Mouse (Mus musculus) C2C12 (cell line): ENCODE measurements at regions not wholly inside any gene's neighbourhood (a gene's known extent, or its start where the extent isn't known, plus 50 kb on each side); places are given as distances from the start of the nearest gene placed in this dataset.

Experiments
- H3K27me3 ChIP-seq: one replicate; pipeline ENCODE4 v1.6.1; 2011; ENCODE audit not compliant: control insufficient read depth, insufficient read depth, insufficient read length
- H3K36me3 ChIP-seq: one replicate; pipeline ENCODE4 v1.6.1; 2011; ENCODE audit not compliant: control insufficient read depth, insufficient read depth
- H3K4me3 ChIP-seq: one replicate; pipeline ENCODE4 v1.5.1; 2011; ENCODE audit warnings: mild to moderate bottlenecking, control low read depth; ENCODE audit not compliant: poor library complexity, insufficient read depth, severe bottlenecking
- H3K79me2 ChIP-seq: one replicate; pipeline ENCODE4 v1.6.1; 2011; ENCODE audit not compliant: control insufficient read depth, insufficient read depth
- H3K79me3 ChIP-seq: one replicate; pipeline ENCODE4 v1.6.1; 2011; ENCODE audit warnings: low read depth, control low read depth
- H3ac ChIP-seq: one replicate; pipeline ENCODE3; 2011; ENCODE audit warnings: low read depth; ENCODE audit not compliant: control insufficient read depth, insufficient read length
- CEBPB ChIP-seq: IDR thresholded peaks from one replicate; pipeline ENCODE4 v1.6.1; 2011; ENCODE audit warnings: low read depth, mild to moderate bottlenecking, control low read depth, moderate library complexity
- CTCF ChIP-seq: IDR thresholded peaks from one replicate; pipeline ENCODE4 v1.5.1; 2011; ENCODE audit not compliant: control insufficient read depth, insufficient read depth, insufficient read length
- FOSL1 ChIP-seq: IDR thresholded peaks from one replicate; pipeline ENCODE4 v1.8.0; 2011; ENCODE audit warnings: mild to moderate bottlenecking, low read length; ENCODE audit not compliant: poor library complexity, insufficient read depth, severe bottlenecking
- MAX ChIP-seq: IDR thresholded peaks from one replicate; pipeline ENCODE4 v1.6.1; 2011; ENCODE audit warnings: mild to moderate bottlenecking, control low read depth
- MYOD1 ChIP-seq: IDR thresholded peaks from one replicate; pipeline ENCODE4 v1.6.1; 2011; ENCODE audit warnings: low read depth; ENCODE audit not compliant: control insufficient read depth, insufficient read length
- MYOG ChIP-seq: IDR thresholded peaks from one replicate; pipeline ENCODE4 v1.6.1; 2011; ENCODE audit not compliant: control insufficient read depth, insufficient read length; ENCODE audit errors: extremely low read depth
- USF1 ChIP-seq: IDR thresholded peaks from one replicate; pipeline ENCODE4 v1.6.1; 2011; ENCODE audit warnings: low read depth, mild to moderate bottlenecking, control low read depth, moderate library complexity

- Histone ChIP-seq H3K4me3 (no peak overlapping the region), H3ac (no peak overlapping the region), H3K79me2 (no peaks in the 10 kb centered on the region), H3K36me3 (no peaks in the 10 kb centered on the region), H3K79me3 (no peaks in the 10 kb centered on the region), H3K27me3 (no peaks in the 10 kb centered on the region)
- TF ChIP-seq CTCF, result no peak
- no peak for TF ChIP-seq USF1
- no peak for TF ChIP-seq MYOG
- no peak for TF ChIP-seq FOSL1
- TF ChIP-seq CEBPB, result no peak
- TF ChIP-seq MAX, result no peak
- TF ChIP-seq MYOD1, result no peak
These were observed 424.9 kb upstream of the Dcn start for GRCm38 (mm10) chr10:97054472-97054871.

GRCm38 (mm10) chr10:97061961-97062360 lies 417.4 kb upstream of the Dcn start:
- Histone ChIP-seq H3K79me3 (no peaks in the 10 kb centered on the region), H3K36me3 (no peaks in the 10 kb centered on the region), H3ac (no peak overlapping the region), H3K4me3 (no peak overlapping the region), H3K79me2 (no peaks in the 10 kb centered on the region), H3K27me3 (no peaks in the 10 kb centered on the region)
- no peak for TF ChIP-seq USF1
- TF ChIP-seq MYOD1, result no peak
- TF ChIP-seq FOSL1, result no peak
- TF ChIP-seq MAX, result no peak
- no peak for TF ChIP-seq CEBPB
- no peak for TF ChIP-seq MYOG
- TF ChIP-seq CTCF, result no peak

- Histone ChIP-seq H3ac (no peak overlapping the region), H3K36me3 (no peaks in the 10 kb centered on the region), H3K4me3 (no peak overlapping the region), H3K79me3 (no peaks in the 10 kb centered on the region), H3K27me3 (no peaks in the 10 kb centered on the region), H3K79me2 (no peaks in the 10 kb centered on the region)
- TF ChIP-seq MAX (no peak), MYOD1 (no peak)
These were observed 414.9 kb upstream of the Dcn start for GRCm38 (mm10) chr10:97064546-97064945.

- H3K36me3 ChIP-seq, result no peaks in the 10 kb centered on the region
- no peaks in the 10 kb centered on the region for H3K79me3 ChIP-seq
- no peaks in the 10 kb centered on the region for H3K27me3 ChIP-seq
- no peak overlapping the region for H3ac ChIP-seq
- no peak overlapping the region for H3K4me3 ChIP-seq
- TF ChIP-seq MYOD1 (no peak), USF1 (no peak), MYOG (no peak), CTCF (no peak), CEBPB (no peak), MAX (no peak), FOSL1 (no peak)
- H3K79me2 ChIP-seq, result no peaks in the 10 kb centered on the region
These were observed 401.4 kb upstream of the Dcn start for GRCm38 (mm10) chr10:97078022-97078473.

- TF ChIP-seq FOSL1 (no peak), CEBPB (no peak), MAX (no peak), USF1 (no peak), MYOD1 (no peak), CTCF (no peak), MYOG (no peak)
- Histone ChIP-seq H3K79me2 (no peaks in the 10 kb centered on the region), H3K4me3 (no peak overlapping the region), H3ac (no peak overlapping the region), H3K79me3 (no peaks in the 10 kb centered on the region), H3K27me3 (no peaks in the 10 kb centered on the region), H3K36me3 (no peaks in the 10 kb centered on the region)
These were observed 399.8 kb upstream of the Dcn start for GRCm38 (mm10) chr10:97079575-97079974.

- H3K27me3 ChIP-seq, result no peaks in the 10 kb centered on the region
- no peak overlapping the region for H3K4me3 ChIP-seq
- no peak overlapping the region for H3ac ChIP-seq
- H3K79me2 ChIP-seq, result no peaks in the 10 kb centered on the region
- TF ChIP-seq CEBPB (no peak), MYOD1 (no peak), FOSL1 (no peak), MAX (no peak), CTCF (no peak), MYOG (no peak), USF1 (no peak)
- no peaks in the 10 kb centered on the region for H3K79me3 ChIP-seq
- H3K36me3 ChIP-seq, result no peaks in the 10 kb centered on the region
These were observed 392.1 kb upstream of the Dcn start for GRCm38 (mm10) chr10:97087286-97087685.
